Mouse (Mus musculus): Measurements from ENCODE around the gene Ctsz.
A peak's percentile ranks its signal among the peaks of the same experiment; 100 is the strongest.

DNA sequence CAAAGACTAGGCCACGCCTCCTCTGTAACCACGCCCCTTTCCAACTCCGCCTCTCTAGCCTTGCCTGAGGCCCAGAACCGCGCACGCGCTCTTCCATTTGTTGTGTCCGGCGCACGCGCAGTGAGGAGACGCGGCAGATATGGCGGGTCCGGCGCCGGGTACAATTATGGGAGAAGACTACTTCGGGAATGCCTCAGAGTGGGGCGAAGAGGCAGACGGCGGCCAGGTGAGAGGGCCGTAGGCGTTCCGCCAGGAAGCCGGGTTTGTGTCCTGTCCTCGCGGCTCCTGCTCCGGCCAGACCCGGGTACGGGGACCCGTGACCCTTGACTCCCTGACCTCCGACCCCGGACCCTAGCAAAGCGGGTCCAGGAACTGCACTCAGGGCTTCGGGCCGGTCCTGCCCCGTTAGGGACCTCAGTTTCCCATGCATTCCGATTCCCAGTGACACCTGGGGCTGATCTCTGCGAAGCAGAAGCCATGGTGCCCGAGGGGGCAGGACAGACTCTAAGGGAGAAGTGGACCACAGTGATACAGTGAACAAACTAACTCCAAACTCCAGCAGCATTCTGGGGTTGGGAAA lies 23.0 kb downstream of the Ctsz start, which contains the start of gene Nelfcd:
- TF ChIP-seq POLR2A (IDR thresholded peaks at IDR 0.05; ENCODE audit: low read depth, low read length) = peak; percentile 27; the same call in 1 of the 2 replicates
- no peak for TF ChIP-seq CTCF (IDR thresholded peaks at IDR 0.05; ENCODE audit: extremely low read depth, insufficient read depth, insufficient read length, insufficient replicate concordance)
